Mouse (Mus musculus) Patski (cell line): ENCODE measurements around the gene Prcc. TPM values are rescaled to one million over a fixed set of nuclear protein-coding genes. Genes with fewer than 3 reads are reported as not detected.

Experiments
- ATAC-seq: fragments of 100-300 bp; one replicate; pipeline ENCODE4 v1.8.0; 2021
- CTCF ChIA-PET: fragments of 350-600 bp; sonication (Branson Sonifier 250); formaldehyde crosslinking; loops from one replicate; lab custom pipeline; 2022; ENCODE audit warnings: inconsistent platforms; lab: Charles Lee
- POLR2A ChIA-PET: fragments of 350-600 bp; sonication (Branson Sonifier 250); formaldehyde crosslinking; loops from one replicate; lab custom pipeline; 2022; ENCODE audit warnings: antibody characterized with exemption, inconsistent platforms; lab: Charles Lee
- DNase-seq: peaks from one replicate; pipeline ENCODE4 v3.0.0-alpha.2; 2011; ENCODE audit warnings: low read depth, low spot score
- H3K27me3 ChIP-seq: fragments of 371-371 bp; one replicate; pipeline ENCODE4 v1.5.1; 2021
- CTCF ChIP-seq: fragments of 100-300 bp; IDR thresholded peaks from one replicate; pipeline ENCODE4 v1.5.1; 2021
- in situ Hi-C: fragments of 300-500 bp; cut with MboI; formaldehyde crosslinking; loops from 3 replicates; pipeline ENCODE4 v1.11.1; 2018; ENCODE audit warnings: low pct_unique_long_range_greater_than_20kb, mixed read lengths
- polyA plus RNA-seq: library from polyadenylated mRNA; unstranded; gene quantifications from one replicate; pipeline ENCODE4 v1.2.3, GENCODE M21; 2021

Gene Prcc
- polyA plus RNA-seq, 1 experiment from 2014 or later: 72.2 TPM

GRCm38 (mm10) chr3:87920270-87920943 is 35.0 kb upstream of the Prcc start:
- ATAC-seq (no peak), DNase-seq (no peak)
- ChIA-PET CTCF (interaction anchor here (0.6 to 3.8 kb wide), 3 partner anchors 11 to 151 kb away, joined by 3 to 14 read pairs (median 3); no protein-coding TSS in a partner anchor), POLR2A (interaction anchor here (0.6 to 1.7 kb wide), 2 partner anchors 11 to 86 kb away, joined by 4 to 6 read pairs; no protein-coding TSS in a partner anchor)
- no peak for TF ChIP-seq CTCF
- H3K27me3 ChIP-seq: no peaks in the 10 kb centered on the region
- in situ Hi-C loops: no loop called here

- no peak for TF ChIP-seq CTCF
- in situ Hi-C loops: no loop called here
- CTCF ChIA-PET: interaction anchor here (0.7 to 3.8 kb wide), 4 partner anchors 11 to 152 kb away, joined by 3 to 14 read pairs (median 3); partner anchors contain the start of gene Prcc
- no peaks in the 10 kb centered on the region for H3K27me3 ChIP-seq
- POLR2A ChIA-PET: interaction anchor here (0.5 to 1.7 kb wide), 5 partner anchors 9 to 86 kb away, joined by 4 to 6 read pairs (median 5); no protein-coding TSS in a partner anchor
- ATAC-seq: peak; percentile 83
- DNase-seq: peak; percentile 97
These were observed 34.1 kb upstream of the Prcc start, which contains the start of gene Mrpl24 for GRCm38 (mm10) chr3:87919336-87920108. Mrpl24 (plus strand) TSS chr3:87919506.

- ChIA-PET POLR2A (interaction anchor here (0.8 to 1.7 kb wide), 3 partner anchors 8 to 33 kb away, joined by 3 to 6 read pairs (median 5); partner anchors contain the start of gene Prcc), CTCF (interaction anchor here (0.7 to 3.8 kb wide), 3 partner anchors 10 to 33 kb away, joined by 3 to 14 read pairs (median 3); partner anchors contain the start of gene Prcc)
- no peak for ATAC-seq
- TF ChIP-seq CTCF: no peak
- H3K27me3 ChIP-seq: no peaks in the 10 kb centered on the region
- no peak for DNase-seq
- in situ Hi-C loops: no loop called here
These were observed 33.1 kb upstream of the Prcc start for GRCm38 (mm10) chr3:87918551-87918950.

- ChIA-PET POLR2A (no interaction called here), CTCF (interaction anchor here (0.7 to 2.5 kb wide), 4 partner anchors 11 to 43 kb away, joined by 3 to 6 read pairs (median 4); partner anchors contain the start of gene Hdgf)
- DNase-seq: no peak
- no peak for TF ChIP-seq CTCF
- ATAC-seq: no peak
- in situ Hi-C loops: no loop called here
- no peaks in the 10 kb centered on the region for H3K27me3 ChIP-seq
These were observed 31.6 kb upstream of the Prcc start for GRCm38 (mm10) chr3:87916990-87917389.

GRCm38 (mm10) chr3:87913891-87914290 is 28.5 kb upstream of the Prcc start:
- POLR2A ChIA-PET: interaction anchor here (1.3 kb wide), 1 partner anchor 8 kb away, joined by 3 read pairs; the partner anchor contains the start of gene Hdgf
- ATAC-seq (no peak), DNase-seq (no peak)
- in situ Hi-C loops: no loop called here
- TF ChIP-seq CTCF: no peak
- CTCF ChIA-PET: no interaction called here
- H3K27me3 ChIP-seq: no peaks in the 10 kb centered on the region

GRCm38 (mm10) chr3:87913491-87913890 is 28.1 kb upstream of the Prcc start:
- no peaks in the 10 kb centered on the region for H3K27me3 ChIP-seq
- in situ Hi-C loops: no loop called here
- ATAC-seq (no peak), DNase-seq (no peak)
- CTCF ChIA-PET: no interaction called here
- POLR2A ChIA-PET: no interaction called here
- TF ChIP-seq CTCF: no peak

- ATAC-seq (peak; percentile 72), DNase-seq (peak; percentile 91)
- ChIA-PET CTCF (interaction anchor here (0.8 to 2.8 kb wide), 6 partner anchors 10 to 76 kb away, joined by 4 to 14 read pairs (median 6); partner anchors contain the start of genes Mrpl24, Nes and Prcc), POLR2A (interaction anchor here (1.1 to 4.1 kb wide), 4 partner anchors 8 to 25 kb away, joined by 3 to 18 read pairs (median 4); partner anchors contain the start of gene Prcc)
- in situ Hi-C loops: no loop called here
- TF ChIP-seq CTCF: no peak
- no peaks in the 10 kb centered on the region for H3K27me3 ChIP-seq
These were observed 25.2 kb upstream of the Prcc start for GRCm38 (mm10) chr3:87910573-87911141.

- H3K27me3 ChIP-seq: no peaks in the 10 kb centered on the region
- TF ChIP-seq CTCF: no peak
- CTCF ChIA-PET: interaction anchor here (0.8 to 2.8 kb wide), 7 partner anchors 10 to 139 kb away, joined by 3 to 14 read pairs (median 5); partner anchors contain the start of genes Mrpl24 and Prcc
- in situ Hi-C loops: no loop called here
- no peak for ATAC-seq
- DNase-seq: no peak
- POLR2A ChIA-PET: interaction anchor here (1.0 to 4.1 kb wide), 5 partner anchors 9 to 26 kb away, joined by 3 to 18 read pairs (median 4); partner anchors contain the start of genes Mrpl24 and Prcc
These were observed 24.5 kb upstream of the Prcc start for GRCm38 (mm10) chr3:87909874-87910273.

GRCm38 (mm10) chr3:87909381-87909780 is 24.0 kb upstream of the Prcc start:
- no peak for DNase-seq
- ChIA-PET CTCF (interaction anchor here (0.8 to 2.8 kb wide), 7 partner anchors 11 to 139 kb away, joined by 3 to 14 read pairs (median 5); partner anchors contain the start of genes Mrpl24 and Prcc), POLR2A (interaction anchor here (1.0 to 4.1 kb wide), 4 partner anchors 10 to 24 kb away, joined by 3 to 18 read pairs (median 5); partner anchors contain the start of genes Mrpl24 and Prcc)

More at GRCm38 (mm10) chr3:87909381-87909780, 24.0 kb upstream of the Prcc start:
- H3K27me3 ChIP-seq: no peaks in the 10 kb centered on the region
- in situ Hi-C loops: no loop called here
- TF ChIP-seq CTCF: no peak
- ATAC-seq: no peak
